Mouse (Mus musculus): ENCODE measurements around the gene Map4k2. TPM values are rescaled to one million over a fixed set of nuclear protein-coding genes. Genes with fewer than 3 reads are reported as not detected.

Map4k2 gene
- total and polyA plus RNA-seq, 3 experiments, result 8.0 to 22.3 TPM; not detected in 1

DNA sequence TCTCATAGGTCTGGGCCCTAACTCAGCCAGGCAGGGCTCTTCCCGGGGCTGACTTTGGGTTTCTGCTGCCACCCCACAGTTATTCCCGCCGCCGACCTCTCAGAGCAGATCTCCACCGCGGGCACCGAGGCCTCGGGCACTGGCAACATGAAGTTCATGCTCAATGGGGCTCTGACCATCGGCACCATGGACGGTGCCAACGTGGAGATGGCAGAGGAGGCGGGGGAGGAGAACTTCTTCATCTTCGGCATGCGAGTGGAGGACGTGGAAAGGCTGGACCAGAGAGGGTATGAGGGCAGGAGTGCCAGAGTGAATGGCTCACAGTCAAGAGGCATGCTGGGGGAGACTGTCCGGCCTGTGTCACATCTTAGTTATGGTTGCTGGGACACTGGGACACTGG, 52.7 kb downstream of the Map4k2 start:
- no peaks in the 10 kb centered on the region for H3K27me3 ChIP-seq (ENCODE audit: control insufficient read depth in 1 of 2, insufficient read depth in 2 of 2, low read length in 2 of 2)
- H3K79me2 ChIP-seq (ENCODE audit: control insufficient read depth, insufficient read depth, low read length, poor library complexity), result no peaks in the 10 kb centered on the region
- no peaks in the 10 kb centered on the region for H3K9me3 ChIP-seq (replicated peaks; ENCODE audit: insufficient read depth, low read length)
- H3K4me1 ChIP-seq (ENCODE audit: control insufficient read depth in 1 of 2, insufficient read depth in 2 of 2, low read length in 2 of 2), result no peaks in the 10 kb centered on the region
- H3K36me3 ChIP-seq (ENCODE audit: control insufficient read depth in 1 of 2, insufficient read depth in 2 of 2, low read length in 2 of 2), result no peaks in the 10 kb centered on the region
- no peak overlapping the region for H3K9ac ChIP-seq (ENCODE audit: control insufficient read depth, low read depth, low read length, poor library complexity, severe bottlenecking)
- no peak for TF ChIP-seq JUND (IDR thresholded peaks at IDR 0.05; ENCODE audit: low read depth, low read length)
- TF ChIP-seq MAFK (IDR thresholded peaks at IDR 0.05; ENCODE audit: borderline replicate concordance, low read depth, low read length), result no peak
- TF ChIP-seq GATA1 (IDR thresholded peaks at IDR 0.05; ENCODE audit: low read depth, low read length), result no peak
- TF ChIP-seq GABPA (IDR thresholded peaks at IDR 0.05; ENCODE audit: low read depth, low read length), result no peak
- TF ChIP-seq MEF2A (IDR thresholded peaks at IDR 0.05; ENCODE audit: extremely low read depth, insufficient replicate concordance, low read depth, low read length, poor library complexity, severe bottlenecking), result no peak
- no peak for DNase-seq (ENCODE audit: low read depth, low spot score)
- no peak overlapping the region for H3K4me3 ChIP-seq (ENCODE audit: control insufficient read depth in 1 of 2, insufficient read depth in 1 of 2, low read depth in 2 of 2, low read length in 2 of 2)
- no peak overlapping the region for H3K27ac ChIP-seq (ENCODE audit: control insufficient read depth, low read depth, low read length)

GRCm38 (mm10) chr19:6396237-6396636, 55.3 kb downstream of the Map4k2 start:
- Histone ChIP-seq H3K9ac (ENCODE audit: control insufficient read depth, low read depth, low read length, poor library complexity, severe bottlenecking) (no peak overlapping the region), H3K27me3 (ENCODE audit: control insufficient read depth in 1 of 2, insufficient read depth in 2 of 2, low read length in 2 of 2) (no peaks in the 10 kb centered on the region), H3K4me1 (ENCODE audit: control insufficient read depth in 1 of 2, insufficient read depth in 2 of 2, low read length in 2 of 2) (peaks cover 0 to 8% of the 10 kb centered on the region in 2 experiments; a peak in 2 of 4 replicates)

DNA sequence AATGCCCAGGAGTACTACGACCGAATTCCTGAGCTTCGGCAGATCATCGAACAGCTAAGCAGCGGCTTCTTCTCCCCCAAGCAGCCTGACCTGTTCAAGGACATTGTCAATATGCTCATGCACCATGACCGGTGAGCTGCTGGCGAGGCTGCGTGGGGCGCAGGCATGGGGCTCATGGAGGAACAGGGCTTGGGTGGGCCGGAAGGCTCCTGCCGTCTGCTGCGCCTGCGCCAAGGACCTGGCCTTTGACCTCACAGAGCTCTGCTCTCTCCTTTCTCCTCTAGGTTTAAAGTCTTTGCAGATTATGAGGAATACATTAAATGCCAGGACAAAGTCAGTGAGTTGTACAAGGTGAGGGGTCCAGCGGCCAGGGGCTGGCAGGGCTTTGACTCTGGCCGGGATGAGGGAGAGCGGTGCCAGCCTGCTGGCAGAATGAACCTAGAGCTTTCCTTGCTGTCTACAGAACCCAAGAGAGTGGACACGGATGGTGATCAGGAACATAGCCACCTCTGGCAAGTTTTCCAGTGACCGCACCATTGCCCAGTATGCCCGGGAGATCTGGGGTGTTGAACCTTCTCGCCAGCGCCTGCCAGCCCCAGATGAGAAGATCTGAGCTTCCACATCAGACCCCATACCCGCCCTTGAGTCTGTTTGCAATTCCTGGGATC, 56.8 kb downstream of the Map4k2 start:
- H3K9me3 ChIP-seq (replicated peaks; ENCODE audit: insufficient read depth, low read length), result no peaks in the 10 kb centered on the region
- H3K4me3 ChIP-seq (ENCODE audit: control insufficient read depth in 1 of 2, insufficient read depth in 1 of 2, low read depth in 2 of 2, low read length in 2 of 2), result no peak overlapping the region
- no peak overlapping the region for H3K9ac ChIP-seq (ENCODE audit: control insufficient read depth, low read depth, low read length, poor library complexity, severe bottlenecking)
- H3K27ac ChIP-seq (ENCODE audit: control insufficient read depth, low read depth, low read length), result no peak overlapping the region
- H3K36me3 ChIP-seq (ENCODE audit: control insufficient read depth in 1 of 2, insufficient read depth in 2 of 2, low read length in 2 of 2), result peaks cover 0 to 4% of the 10 kb centered on the region in 2 experiments; a peak in 2 of 4 replicates
- TF ChIP-seq USF1 (IDR thresholded peaks at IDR 0.05; ENCODE audit: low read depth, low read length) (no peak), ZC3H11A (IDR thresholded peaks at IDR 0.05; ENCODE audit: low read depth, low read length) (no peak), E2F4 (IDR thresholded peaks at IDR 0.05; ENCODE audit: borderline replicate concordance, low read depth, low read length) (no peak), POLR2AphosphoS2 (IDR thresholded peaks at IDR 0.05; ENCODE audit: low read length) (no peak), EP300 (IDR thresholded peaks at IDR 0.05; ENCODE audit: low read depth in 1 of 2, low read length in 2 of 2) (no peak), CHD2 (IDR thresholded peaks at IDR 0.05; ENCODE audit: low read length) (no peak), ZNF384 (IDR thresholded peaks at IDR 0.05; ENCODE audit: low read depth, low read length) (no peak), CHD1 (IDR thresholded peaks at IDR 0.05; ENCODE audit: low read depth, low read length) (no peak), ELF1 (IDR thresholded peaks at IDR 0.05; ENCODE audit: low read depth, low read length) (no peak), BHLHE40 (IDR thresholded peaks at IDR 0.05; ENCODE audit: borderline replicate concordance, low read depth, low read length) (no peak), MAX (IDR thresholded peaks at IDR 0.05; ENCODE audit: low read length) (no peak), TBP (IDR thresholded peaks at IDR 0.05; ENCODE audit: low read depth, low read length) (no peak)
- H3K4me1 ChIP-seq (ENCODE audit: control insufficient read depth in 1 of 2, insufficient read depth in 2 of 2, low read length in 2 of 2), result peaks cover 0 to 17% of the 10 kb centered on the region in 2 experiments; a peak in 3 of 4 replicates
- H3K79me2 ChIP-seq (ENCODE audit: control insufficient read depth, insufficient read depth, low read length, poor library complexity), result peaks cover 2% of the 10 kb centered on the region; the same call in 1 of the 2 replicates
- no peak for DNase-seq (ENCODE audit: low read depth, low spot score)
- no peaks in the 10 kb centered on the region for H3K27me3 ChIP-seq (ENCODE audit: control insufficient read depth in 1 of 2, insufficient read depth in 2 of 2, low read length in 2 of 2)

More at GRCm38 (mm10) chr19:6396237-6396636, 55.3 kb downstream of the Map4k2 start:
- Histone ChIP-seq H3K36me3 (ENCODE audit: control insufficient read depth in 1 of 2, insufficient read depth in 2 of 2, low read length in 2 of 2) (no peaks in the 10 kb centered on the region), H3K27ac (ENCODE audit: control insufficient read depth, low read depth, low read length) (no peak overlapping the region), H3K4me3 (ENCODE audit: control insufficient read depth in 1 of 2, insufficient read depth in 1 of 2, low read depth in 2 of 2, low read length in 2 of 2) (no peak overlapping the region), H3K79me2 (ENCODE audit: control insufficient read depth, insufficient read depth, low read length, poor library complexity) (peaks cover 2% of the 10 kb centered on the region; the same call in 1 of the 2 replicates), H3K9me3 (replicated peaks; ENCODE audit: insufficient read depth, low read length) (no peaks in the 10 kb centered on the region)
- no peak for TF ChIP-seq POLR2A (IDR thresholded peaks at IDR 0.05; ENCODE audit: control insufficient read depth in 1 of 2, insufficient read depth in 1 of 2, low read depth in 1 of 2, low read length in 2 of 2, poor library complexity in 1 of 2)
- no peak for TF ChIP-seq CHD2 (IDR thresholded peaks at IDR 0.05; ENCODE audit: low read length)
- no peak for TF ChIP-seq TBP (IDR thresholded peaks at IDR 0.05; ENCODE audit: low read depth, low read length)
- no peak for TF ChIP-seq MYC (IDR thresholded peaks at IDR 0.05; ENCODE audit: low read depth, low read length)
- no peak for TF ChIP-seq EP300 (IDR thresholded peaks at IDR 0.05; ENCODE audit: low read depth in 1 of 2, low read length in 2 of 2)
- no peak for TF ChIP-seq SIN3A (IDR thresholded peaks at IDR 0.05; ENCODE audit: low read length)
- no peak for TF ChIP-seq CHD1 (IDR thresholded peaks at IDR 0.05; ENCODE audit: low read depth, low read length)
- no peak for DNase-seq (ENCODE audit: low read depth, low spot score)
